Mouse (Mus musculus) inflammation-experienced regulatory T-cells, adult 6 months (primary cell): ENCODE data around the gene C77080. TPM values are rescaled to one million over a fixed set of nuclear protein-coding genes. Genes with fewer than 3 reads are reported as not detected.
"Not testable (repeated sequence)": the region's sequence is repeated elsewhere in the genome, so short reads cannot be mapped to it uniquely, and the experiment has no call there.

Experiments
- ATAC-seq: one replicate; pipeline ENCODE4 v1.8.0; 2017
- polyA plus RNA-seq, 3 experiments: library from polyadenylated mRNA; unstranded; fragments of 100-300 nt; shearing (Covaris generic); gene quantifications; one replicate each; pipeline ENCODE4 v1.2.1; 2017

C77080 gene
- polyA plus RNA-seq, 3 experiments from 2014 or later, result 0.21 to 0.25 (median 0.24) TPM

GRCm38 (mm10) chr4:129212486-129212885 lies 48.7 kb downstream of the C77080 start:
- not testable (repeated sequence) for ATAC-seq

GRCm38 (mm10) chr4:129211461-129211860 lies 49.7 kb downstream of the C77080 start:
- ATAC-seq, result no peak

GRCm38 (mm10) chr4:129209504-129209903 lies 51.7 kb downstream of the C77080 start:
- ATAC-seq, result no peak

DNA sequence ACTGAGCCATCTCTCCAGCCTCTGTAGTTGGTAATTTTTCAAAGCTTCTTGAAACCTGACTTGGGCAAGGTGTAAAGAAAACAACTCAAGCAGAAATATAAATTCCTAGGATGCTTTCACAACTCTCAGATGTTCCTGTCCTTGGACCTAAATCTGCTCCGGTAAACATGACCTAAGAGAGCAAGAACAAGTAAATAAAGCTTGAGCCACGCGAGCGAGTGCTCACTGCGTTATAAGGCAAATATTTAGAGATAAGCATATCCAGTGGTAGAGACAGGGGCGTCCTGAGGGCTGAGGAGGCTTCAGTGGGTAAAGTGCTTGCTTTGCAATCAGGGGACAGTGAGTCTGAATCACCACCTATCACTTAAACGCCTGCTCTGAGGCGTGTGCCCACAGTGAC lies 54.4 kb downstream of the C77080 start:
- no peak for ATAC-seq

GRCm38 (mm10) chr4:129204655-129205054 lies 56.5 kb downstream of the C77080 start:
- no peak for ATAC-seq

GRCm38 (mm10) chr4:129197514-129197913 lies 63.7 kb downstream of the C77080 start:
- ATAC-seq, result no peak

- ATAC-seq, result no peak
Measured at GRCm38 (mm10) chr4:129194280-129194679, 66.9 kb downstream of the C77080 start.

- ATAC-seq, result no peak
Measured at GRCm38 (mm10) chr4:129191691-129192090, 69.5 kb downstream of the C77080 start.

- ATAC-seq, result no peak
Measured at GRCm38 (mm10) chr4:129190538-129190937, 70.7 kb downstream of the C77080 start.

DNA sequence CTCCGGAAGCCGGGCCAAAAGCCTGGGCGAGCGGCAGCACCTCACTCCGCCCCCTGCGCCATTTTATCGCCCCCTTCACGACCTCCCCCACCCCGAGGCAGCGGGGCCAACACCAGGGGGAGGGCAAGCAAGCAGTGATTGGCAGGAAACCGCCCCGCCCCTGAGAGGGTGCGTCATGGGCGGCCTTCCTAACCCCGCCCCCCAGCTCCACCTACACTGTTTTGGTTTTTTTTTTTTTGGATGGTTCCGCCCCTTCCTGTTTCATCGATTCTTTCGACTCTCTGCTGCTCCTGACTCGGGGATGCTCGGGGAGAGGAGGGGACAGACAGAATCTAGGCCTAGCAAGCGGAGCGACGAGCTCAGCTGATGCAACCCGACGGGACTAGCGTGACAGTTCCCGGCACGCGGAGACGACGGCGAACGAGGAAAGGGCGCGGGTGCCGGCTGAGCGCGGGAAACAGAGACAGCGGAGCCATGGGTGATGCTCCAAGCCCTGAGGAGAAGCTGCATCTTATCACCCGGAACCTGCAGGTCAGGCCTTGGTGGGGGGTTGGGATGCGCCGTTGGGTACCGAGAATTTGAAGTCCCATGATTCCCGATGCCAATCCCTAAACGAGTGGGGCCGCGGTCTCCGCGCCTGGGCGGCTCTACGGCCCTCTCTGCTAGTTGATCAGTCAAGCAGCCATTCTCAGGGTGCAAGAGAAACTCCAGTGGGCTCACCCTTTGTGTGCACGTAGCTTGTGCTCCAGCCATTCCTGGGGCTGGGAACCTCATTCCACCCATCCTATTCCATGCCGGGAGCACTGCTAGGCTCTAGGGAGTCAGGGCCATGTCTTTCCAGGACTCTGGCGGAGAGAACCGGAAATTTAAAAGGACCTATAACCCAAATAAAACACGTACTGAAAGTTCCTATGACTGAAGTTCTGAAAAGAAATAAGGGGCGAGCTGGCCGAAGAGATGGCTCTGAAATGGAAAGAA lies 71.4 kb downstream of the C77080 start, which contains the start of the genes S100pbp and Yars:
TSS of gene S100pbp (minus strand) at position 186 of the 978 bp plus-strand sequence.
TSS of gene Yars (plus strand) at position 219 of the 978 bp plus-strand sequence.
- peak; percentile 94 for ATAC-seq

DNA sequence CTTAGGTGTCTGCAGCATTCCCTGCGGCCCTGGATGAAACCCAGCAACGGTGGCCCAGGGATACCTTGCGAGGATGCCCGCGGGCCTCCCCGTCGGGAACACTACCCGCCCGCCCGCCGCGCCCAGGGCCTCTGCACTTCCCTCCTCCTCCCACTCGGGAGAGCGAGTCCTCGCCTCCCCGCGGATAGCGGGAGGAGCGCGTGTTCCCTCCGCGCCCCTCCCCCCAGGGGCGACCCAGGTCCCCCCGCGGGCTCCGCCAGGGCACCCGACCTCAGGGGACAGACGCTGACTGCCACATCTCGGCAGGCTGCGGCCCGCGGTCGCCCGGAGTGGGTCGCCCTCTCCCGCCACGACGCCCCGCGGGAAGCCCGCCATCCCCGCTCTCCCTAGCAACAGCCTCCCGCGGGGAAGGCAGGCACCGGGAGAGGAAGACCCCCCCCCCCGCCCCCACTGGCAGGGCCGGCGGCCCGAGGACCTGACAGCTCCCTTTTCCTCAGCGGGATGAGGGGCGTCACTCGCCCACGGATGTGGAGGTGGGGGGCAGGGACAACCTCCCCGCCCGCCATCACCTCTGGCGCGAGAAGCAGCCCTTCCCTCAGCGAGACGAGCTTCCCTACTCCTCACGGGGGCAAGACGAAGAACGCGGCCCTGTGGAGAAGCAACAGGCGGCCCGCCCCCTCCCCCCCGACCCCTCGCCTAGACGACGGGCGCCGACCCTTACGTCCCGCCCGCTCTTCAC lies 72.2 kb downstream of the C77080 start:
- ATAC-seq, result no peak

GRCm38 (mm10) chr4:129188041-129188659 lies 73.1 kb downstream of the C77080 start:
- no peak for ATAC-seq

- ATAC-seq, result no peak
Measured at GRCm38 (mm10) chr4:129179560-129179959, 81.6 kb downstream of the C77080 start.

- ATAC-seq, result no peak
Measured at GRCm38 (mm10) chr4:129172529-129172928, 88.7 kb downstream of the C77080 start.

Other genes with a start within 250 kb of the C77080 start
- gene Rnf19b, start 203.1 kb downstream of the C77080 start, polyA plus RNA-seq, result 10 to 100 TPM; 17.5 to 20.2 (median 18.3) TPM
- gene Tmem54, start 155.9 kb downstream of the C77080 start, polyA plus RNA-seq, result not detected
- not detected for gene Hpca, start 139.4 kb downstream of the C77080 start, polyA plus RNA-seq
- under 1 TPM; 0.28 to 0.50 (median 0.40) TPM for gene Fndc5, start 124.4 kb downstream of the C77080 start, polyA plus RNA-seq
- gene S100pbp, start 71.7 kb downstream of the C77080 start, polyA plus RNA-seq, result 10 to 100 TPM; 18.2 to 30.2 (median 23.3) TPM
- 10 to 100 TPM; 32.7 to 36.8 (median 35.7) TPM for gene Yars, start 71.6 kb downstream of the C77080 start, polyA plus RNA-seq
- gene Sync, start 26.2 kb upstream of the C77080 start, polyA plus RNA-seq, result under 1 TPM; 0.45 to 0.49 (median 0.47) TPM
- 100 to 1,000 TPM; 289 to 492 (median 352) TPM for gene Rbbp4, start 74.0 kb upstream of the C77080 start, polyA plus RNA-seq
- 100 to 1,000 TPM; 103 to 158 (median 113) TPM for gene Zbtb8os, start 74.3 kb upstream of the C77080 start, polyA plus RNA-seq
- 1 to 10 TPM; 3.0 to 6.6 (median 5.8) TPM for gene Zbtb8a, start 116.7 kb upstream of the C77080 start, polyA plus RNA-seq
- not detected for gene Zbtb8b, start 179.4 kb upstream of the C77080 start, polyA plus RNA-seq
- gene Bsdc1, start 200.2 kb upstream of the C77080 start, polyA plus RNA-seq, result 10 to 100 TPM; 20.2 to 33.8 (median 28.8) TPM
- not detected for gene Tssk3, start 229.6 kb upstream of the C77080 start, polyA plus RNA-seq
- not detected for gene Fam229a, start 229.8 kb upstream of the C77080 start, polyA plus RNA-seq